Mouse (Mus musculus) embryonic stem cell, embryonic (primary cell): ENCODE results near the gene Celf5.

ENCODE experiments used
- CTCF ChIA-PET, 4 experiments: fragments of 300-600 bp in 2 of 4; fragments of 350-600 bp in 2 of 4; sonication (Branson Sonifier 250); formaldehyde crosslinking; loops; one replicate each; lab custom pipeline; 2022; ENCODE audit warnings: inconsistent platforms in 2 of 4; lab: Charles Lee
- POLR2A ChIA-PET, 4 experiments: fragments of 300-600 bp in 2 of 4; fragments of 350-600 bp in 2 of 4; sonication (Branson Sonifier 250); formaldehyde crosslinking; loops; one replicate each; lab custom pipeline; 2022; ENCODE audit warnings: antibody characterized with exemption in 4 of 4, inconsistent platforms in 1 of 4; lab: Charles Lee

Celf5 gene

DNA sequence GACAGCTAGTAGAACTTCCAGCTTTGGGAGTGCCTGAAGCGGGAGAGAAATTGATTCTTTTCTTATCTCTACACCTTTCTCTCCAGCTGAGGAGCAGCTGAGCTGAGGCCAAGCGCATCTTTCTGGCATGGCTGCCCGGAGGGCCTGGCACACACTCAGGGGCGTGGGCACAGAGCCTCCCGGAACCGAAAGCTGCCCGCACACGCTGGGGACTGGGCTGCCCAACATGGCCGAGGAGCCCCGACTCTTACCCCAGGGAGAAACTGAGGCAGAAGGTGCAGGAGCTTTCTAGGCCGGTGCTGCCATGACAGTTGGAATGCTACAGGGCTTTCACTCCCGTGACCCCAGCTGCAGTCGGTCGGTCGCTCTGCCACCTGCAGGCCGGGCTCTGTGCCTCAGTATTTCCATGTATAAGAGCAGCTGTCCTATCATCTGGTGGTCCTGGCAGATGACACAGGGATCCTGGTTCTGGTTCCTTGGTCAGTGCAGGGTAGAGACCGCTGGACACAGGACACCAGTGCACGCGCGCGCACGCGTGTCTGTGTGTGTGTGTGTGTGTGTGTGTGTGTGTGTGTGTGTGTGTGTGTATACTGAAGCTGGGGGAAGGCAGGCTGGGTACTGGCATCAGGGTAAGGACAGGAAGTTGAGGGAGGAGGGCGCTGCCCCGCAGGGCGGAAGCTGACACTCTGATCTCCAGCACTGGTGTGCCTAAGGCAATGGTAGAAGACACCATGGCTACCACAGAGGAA, 48.8 kb downstream of the Celf5 start:
- CTCF ChIA-PET: interaction anchor here in 3 of 4 experiments (0.6 to 3.5 kb wide), 24 partner anchors 10 to 589 kb away, joined by 3 to 19 read pairs (median 4); partner anchors contain the start of genes Celf5 (in 1 of the 3), Pip5k1c (in 1 of the 3) and Smim24 (in 1 of the 3)

GRCm38 (mm10) chr10:81432868-81433262, 49.6 kb downstream of the Celf5 start:
- CTCF ChIA-PET: interaction anchor here in 3 of 4 experiments (0.6 to 3.5 kb wide), 21 partner anchors 9 to 588 kb away, joined by 3 to 19 read pairs (median 4); partner anchors contain the start of genes Celf5 (in 1 of the 3), Hmg20b (in 1 of the 3) and Pip5k1c (in 1 of the 3)
- POLR2A ChIA-PET: interaction anchor here (0.9 to 6.8 kb wide), 31 partner anchors 10 to 257 kb away, joined by 3 to 75 read pairs (median 5); partner anchors contain the start of genes Fzr1 (in 2 of the 4), Dohh (in 1 of the 4), Eef2 (in 1 of the 4) and Gm48551 (in 1 of the 4)

More for the DNA sequence above, 48.8 kb downstream of the Celf5 start:
- POLR2A ChIA-PET: interaction anchor here (0.7 to 6.8 kb wide), 34 partner anchors 11 to 396 kb away, joined by 3 to 75 read pairs (median 4); partner anchors contain the start of genes Fzr1 (in 2 of the 4), Celf5 (in 1 of the 4), Dohh (in 1 of the 4) and Eef2 (in 1 of the 4)

- CTCF ChIA-PET: interaction anchor here in 3 of 4 experiments (0.7 to 3.5 kb wide), 19 partner anchors 9 to 1613 kb away, joined by 3 to 19 read pairs (median 4); partner anchors contain the start of genes Celf5 (in 1 of the 3), Hmg20b (in 1 of the 3) and Pip5k1c (in 1 of the 3)
- POLR2A ChIA-PET: interaction anchor here in 3 of 4 experiments (0.7 to 6.8 kb wide), 26 partner anchors 9 to 1255 kb away, joined by 3 to 75 read pairs (median 5); partner anchors contain the start of genes Fzr1 (in 2 of the 3), Dohh (in 1 of the 3), Eef2 (in 1 of the 3) and Gm48551 (in 1 of the 3)
Observed at GRCm38 (mm10) chr10:81432169-81432867, 50.2 kb downstream of the Celf5 start.

DNA sequence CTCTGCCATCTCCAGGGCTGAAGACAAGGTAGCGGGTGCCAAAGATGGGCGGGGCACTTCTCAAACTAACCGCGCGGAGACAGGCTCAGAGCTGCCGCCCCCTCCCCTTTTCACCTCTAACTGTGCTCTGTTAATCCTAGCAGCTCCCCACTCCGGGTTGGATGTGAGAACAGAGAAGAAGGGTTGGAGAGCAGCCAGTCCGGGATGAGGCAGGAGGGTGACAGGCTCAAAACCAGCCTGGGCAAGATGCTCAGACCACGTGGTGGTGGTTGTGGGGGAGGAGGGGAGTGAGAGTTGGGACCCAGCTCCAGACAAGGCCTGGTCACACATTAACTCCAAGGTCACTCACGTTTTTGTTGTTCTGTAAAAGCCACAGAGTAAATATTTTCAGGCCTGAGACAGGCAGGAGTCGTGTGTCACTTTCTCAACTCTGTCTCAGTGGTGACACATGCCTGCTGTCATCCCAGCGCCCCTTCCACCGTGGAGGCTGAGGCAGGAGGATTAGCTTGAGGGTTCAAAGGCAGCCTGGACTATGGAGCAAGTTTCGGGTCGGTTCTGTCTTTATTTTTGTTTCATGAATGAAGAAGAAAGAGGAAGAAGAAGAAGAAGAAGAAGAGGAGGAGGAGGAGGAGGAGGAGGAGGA, 50.9 kb downstream of the Celf5 start:
- POLR2A ChIA-PET: interaction anchor here in 3 of 4 experiments (0.7 to 6.8 kb wide), 20 partner anchors 9 to 1254 kb away, joined by 3 to 75 read pairs (median 4); partner anchors contain the start of genes Dohh (in 1 of the 3), Gm48551 (in 1 of the 3), Ncln (in 1 of the 3) and Pip5k1c (in 1 of the 3)
- CTCF ChIA-PET: interaction anchor here in 3 of 4 experiments (0.6 to 3.5 kb wide), 9 partner anchors 9 to 1613 kb away, joined by 3 to 19 read pairs (median 4); partner anchors contain the start of genes Celf5 (in 1 of the 3), Pip5k1c (in 1 of the 3) and Smim24 (in 1 of the 3)

DNA sequence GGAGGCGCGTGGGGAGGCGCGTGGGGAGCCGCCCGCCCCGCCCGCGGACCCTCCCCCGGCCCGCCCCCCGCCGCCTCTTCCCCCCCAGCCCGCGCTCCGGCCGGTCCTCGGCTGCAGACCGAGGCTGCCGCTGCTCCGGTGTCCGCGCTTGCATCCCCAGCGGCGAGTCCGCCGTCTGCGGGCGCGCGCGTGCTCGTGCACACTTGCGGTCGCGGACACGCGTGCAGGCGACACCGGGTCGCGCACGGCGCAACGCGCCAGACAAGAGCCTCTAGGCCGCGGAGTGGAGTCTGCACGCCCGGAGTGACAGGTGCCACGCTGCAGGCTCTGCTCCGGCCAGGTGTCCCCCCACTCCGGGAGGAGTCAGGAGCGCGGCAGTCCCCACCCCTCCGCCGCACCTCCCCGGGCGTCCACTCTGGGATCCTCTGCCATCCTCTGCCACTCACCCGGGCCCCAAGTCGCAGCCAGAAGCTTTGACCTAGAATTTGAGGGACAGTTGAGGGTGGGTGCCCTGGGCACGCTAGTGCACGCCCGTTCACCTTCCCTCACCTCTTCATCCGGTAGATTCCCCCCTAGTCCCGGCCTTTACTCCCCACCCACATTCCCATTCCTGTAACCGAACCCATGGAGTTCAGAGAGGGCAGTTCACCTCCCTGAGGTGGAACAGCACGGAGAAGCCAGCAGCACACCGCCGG, 51.5 kb downstream of the Celf5 start:
- ChIA-PET POLR2A (interaction anchor here in 3 of 4 experiments (0.8 to 6.8 kb wide), 21 partner anchors 13 to 195 kb away, joined by 3 to 75 read pairs (median 6); partner anchors contain the start of genes Fzr1 (in 2 of the 3), Cactin (in 1 of the 3), Dohh (in 1 of the 3) and Gm48551 (in 1 of the 3)), CTCF (interaction anchor here in 2 of 4 experiments (0.9 to 3.5 kb wide), 8 partner anchors 9 to 190 kb away, joined by 3 to 19 read pairs (median 6); partner anchors contain the start of gene Pip5k1c (in 1 of the 2))

DNA sequence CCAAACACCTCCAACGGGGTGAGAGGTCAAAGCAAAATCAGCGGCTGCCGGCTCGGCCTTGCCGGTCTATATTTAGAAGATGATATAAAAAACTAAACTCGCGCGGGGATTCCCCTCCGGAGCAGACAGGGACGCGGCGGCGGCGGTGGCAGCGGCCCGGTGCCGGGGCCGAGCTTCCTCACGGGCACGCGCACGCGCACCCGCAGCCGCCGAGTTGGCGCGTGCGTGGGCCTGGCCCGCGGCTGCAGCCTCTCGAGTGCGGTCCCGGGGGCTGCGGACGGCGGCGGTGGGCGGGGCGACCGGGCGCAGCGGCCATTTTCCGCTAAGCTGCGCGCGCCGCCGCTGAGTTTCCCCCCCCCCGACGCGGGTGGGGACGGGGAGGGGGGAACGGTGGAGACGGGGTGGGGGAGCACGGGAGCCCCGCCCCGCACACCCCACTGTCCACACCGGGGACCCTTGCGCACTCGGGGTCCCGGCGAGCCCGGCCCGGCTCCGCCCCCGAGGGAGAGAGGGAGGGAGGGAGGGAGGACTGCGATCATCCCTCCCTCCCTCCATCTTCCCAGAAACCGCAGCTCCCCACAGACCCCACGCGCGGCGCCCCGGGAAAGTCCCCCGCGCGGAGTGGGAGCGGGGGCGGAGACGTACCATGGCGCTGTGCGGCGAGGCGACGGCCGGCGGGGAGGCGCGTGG, 52.2 kb downstream of the Celf5 start:
- ChIA-PET POLR2A (interaction anchor here in 3 of 4 experiments (0.6 to 6.8 kb wide), 38 partner anchors 9 to 501 kb away, joined by 3 to 75 read pairs (median 5); partner anchors contain the start of genes Fzr1 (in 3 of the 3), Cactin (in 2 of the 3), Dohh (in 2 of the 3) and Gadd45b (in 2 of the 3)), CTCF (interaction anchor here in 2 of 4 experiments (0.5 to 3.4 kb wide), 18 partner anchors 11 to 189 kb away, joined by 3 to 19 read pairs (median 6); partner anchors contain the start of genes Pip5k1c (in 2 of the 2), Celf5 (in 1 of the 2) and Fzr1 (in 1 of the 2))

DNA sequence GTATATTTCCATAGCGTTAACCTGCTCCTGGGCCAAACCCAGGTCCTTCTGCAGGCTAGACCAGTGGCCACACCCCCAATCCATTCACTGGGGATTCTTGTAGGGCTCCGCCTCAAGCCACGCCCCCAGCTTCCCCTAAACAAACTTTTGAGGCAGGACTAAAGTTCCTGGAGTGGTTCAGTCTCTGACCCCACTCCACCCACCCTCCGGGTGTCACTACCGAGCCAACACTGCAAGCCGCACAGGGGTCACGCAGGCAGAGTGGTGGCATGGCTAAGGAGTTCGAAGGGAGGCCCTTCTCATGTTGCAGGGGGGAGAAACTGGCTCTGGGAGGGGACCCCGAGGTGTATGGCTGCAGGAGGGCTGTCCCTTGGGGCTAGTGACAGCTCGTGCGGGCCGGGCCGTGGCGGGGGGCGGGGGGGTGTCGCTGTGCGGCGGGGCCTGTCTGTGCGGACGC, 52.9 kb downstream of the Celf5 start:
- ChIA-PET CTCF (interaction anchor here (0.5 to 2.1 kb wide), 31 partner anchors 11 to 199 kb away, joined by 3 to 19 read pairs (median 4); partner anchors contain the start of genes Pip5k1c (in 2 of the 4), Atcay (in 1 of the 4), Celf5 (in 1 of the 4) and Dohh (in 1 of the 4)), POLR2A (interaction anchor here in 3 of 4 experiments (0.6 to 6.8 kb wide), 59 partner anchors 10 to 588 kb away, joined by 3 to 75 read pairs (median 4); partner anchors contain the start of genes Cactin (in 3 of the 3), Fzr1 (in 3 of the 3), Dohh (in 2 of the 3) and Gadd45b (in 2 of the 3))

DNA sequence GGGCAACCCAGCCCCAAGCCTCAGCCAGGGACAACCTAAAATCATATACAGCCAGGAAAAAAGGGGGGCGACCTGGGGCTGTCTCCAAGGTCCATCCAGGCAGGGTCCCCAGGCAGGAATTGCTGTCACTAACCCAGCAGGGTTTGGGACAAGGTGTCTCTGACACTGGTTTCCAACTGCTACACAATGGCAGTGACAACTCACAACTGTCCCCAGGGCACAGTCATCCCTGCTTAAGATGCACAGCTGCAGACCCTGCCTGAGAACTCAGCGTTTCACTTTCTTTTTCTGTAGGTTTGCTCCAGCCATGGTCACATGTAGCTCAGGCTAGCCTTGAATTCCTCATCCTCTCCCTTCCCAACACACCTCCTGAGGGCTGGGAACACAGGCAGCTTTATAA, 53.4 kb downstream of the Celf5 start:
- ChIA-PET POLR2A (interaction anchor here in 3 of 4 experiments (0.6 to 6.8 kb wide), 56 partner anchors 10 to 589 kb away, joined by 3 to 75 read pairs (median 4); partner anchors contain the start of genes Cactin (in 3 of the 3), Fzr1 (in 3 of the 3), Dohh (in 2 of the 3) and Gadd45b (in 2 of the 3)), CTCF (interaction anchor here (0.6 to 2.1 kb wide), 28 partner anchors 10 to 198 kb away, joined by 3 to 19 read pairs (median 4); partner anchors contain the start of genes Pip5k1c (in 2 of the 4), Atcay (in 1 of the 4), Celf5 (in 1 of the 4) and Dohh (in 1 of the 4))

DNA sequence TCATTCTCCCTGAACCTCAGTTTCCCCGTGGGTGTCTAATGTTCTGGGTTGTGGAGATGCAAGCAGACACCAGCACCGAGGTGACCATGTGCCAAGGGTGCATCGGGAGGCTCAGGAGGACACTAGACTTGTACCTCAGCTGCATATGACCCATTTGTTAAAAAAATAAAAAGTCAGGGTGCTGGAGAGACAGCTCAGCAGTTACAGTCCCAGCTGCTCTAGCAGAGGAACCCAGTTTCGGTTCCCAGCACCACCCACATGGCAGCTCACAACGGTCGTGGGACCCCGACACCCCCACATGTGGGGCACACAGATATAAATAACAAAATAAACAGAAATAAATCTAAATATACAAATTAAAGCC, 54.0 kb downstream of the Celf5 start:
- ChIA-PET CTCF (interaction anchor here in 1 of 4 experiments (0.9 kb wide), 1 partner anchor 10 kb away, joined by 3 read pairs; no protein-coding TSS in a partner anchor), POLR2A (interaction anchor here in 3 of 4 experiments (1.0 to 6.8 kb wide), 5 partner anchors 10 to 108 kb away, joined by 3 to 75 read pairs (median 18); partner anchors contain the start of genes Cactin (in 1 of the 3) and Fzr1 (in 1 of the 3))

DNA sequence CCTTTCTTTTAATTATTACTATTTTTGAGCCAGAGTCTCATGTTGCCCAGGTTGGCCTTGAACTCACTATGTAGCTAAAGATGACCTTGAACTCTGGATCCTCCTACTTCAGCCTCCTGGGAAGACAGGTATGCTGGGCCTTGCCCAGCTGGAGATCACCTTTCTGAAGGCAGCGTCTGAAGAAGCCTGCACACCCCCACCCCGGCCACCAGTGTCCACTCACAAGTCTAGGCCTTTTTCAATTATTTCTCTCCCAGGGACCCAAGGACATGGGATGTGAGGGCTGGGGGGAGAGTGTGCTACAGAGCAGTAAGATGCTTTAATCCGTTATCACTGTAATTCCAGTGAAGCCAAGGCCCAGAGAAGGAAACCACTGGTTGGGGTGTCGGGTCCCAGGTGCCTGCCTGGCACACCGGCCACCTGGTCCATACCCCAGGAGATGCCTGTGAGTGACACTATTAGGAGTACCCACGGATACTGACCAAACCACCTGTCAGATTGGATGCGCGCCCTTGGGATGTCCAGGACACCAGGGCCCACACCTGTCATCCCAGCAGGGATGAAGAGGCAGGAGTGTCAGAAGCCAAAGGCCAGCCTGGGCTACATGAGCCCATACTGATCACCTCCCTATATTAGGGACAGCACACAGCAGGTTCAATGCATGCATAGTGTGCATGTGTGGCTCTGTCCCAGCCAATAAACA, 54.6 kb downstream of the Celf5 start:
- POLR2A ChIA-PET: interaction anchor here in 3 of 4 experiments (0.5 to 6.8 kb wide), 6 partner anchors 9 to 30 kb away, joined by 4 to 75 read pairs (median 7); no protein-coding TSS in a partner anchor
- CTCF ChIA-PET: interaction anchor here in 2 of 4 experiments (0.7 to 1.5 kb wide), 4 partner anchors 22 to 122 kb away, joined by 3 to 7 read pairs (median 3); no protein-coding TSS in a partner anchor

DNA sequence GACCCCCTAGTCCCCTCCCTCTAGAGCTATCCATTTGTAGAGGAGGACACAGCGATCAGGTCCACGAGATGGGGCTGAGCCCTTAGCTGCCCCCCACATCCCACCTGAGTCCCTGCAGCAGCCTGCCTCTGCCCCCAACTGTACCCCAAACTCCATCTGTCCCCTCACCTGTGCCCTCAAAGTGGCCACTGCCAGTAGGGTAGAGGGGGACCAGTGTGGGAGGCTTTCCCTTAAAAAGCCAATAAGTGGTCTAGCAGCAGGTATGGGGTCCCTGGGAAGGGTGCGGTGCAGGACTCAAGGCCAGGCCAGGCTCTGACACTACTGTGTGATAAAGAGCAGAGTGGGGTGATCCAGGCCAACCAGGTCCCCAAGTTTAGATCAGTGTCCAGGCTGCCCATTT, 55.2 kb downstream of the Celf5 start:
- ChIA-PET POLR2A (interaction anchor here in 3 of 4 experiments (0.7 to 5.2 kb wide), 7 partner anchors 8 to 144 kb away, joined by 3 to 43 read pairs (median 5); no protein-coding TSS in a partner anchor), CTCF (interaction anchor here in 3 of 4 experiments (0.7 to 1.5 kb wide), 5 partner anchors 21 to 236 kb away, joined by 3 to 7 read pairs (median 4); no protein-coding TSS in a partner anchor)

DNA sequence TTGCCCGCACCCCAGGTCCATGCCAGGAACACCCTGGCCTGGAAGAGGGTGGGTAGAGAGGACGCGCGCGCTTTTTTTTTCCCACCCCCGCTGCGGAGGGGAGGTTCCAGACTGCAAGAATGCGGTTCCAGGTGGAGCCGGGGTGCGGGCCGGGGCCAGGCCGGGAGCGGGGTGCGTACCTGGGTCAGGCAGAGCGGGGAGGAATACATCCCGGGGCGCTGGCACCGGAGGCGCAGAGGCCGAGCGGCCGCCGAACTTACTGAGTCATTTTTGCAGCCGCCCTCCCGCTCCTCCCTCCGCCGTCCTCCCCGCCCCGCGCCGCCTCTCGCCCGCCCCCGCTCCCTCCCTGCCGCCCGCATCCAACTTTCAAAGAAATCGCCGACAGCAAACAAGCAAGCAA, 55.6 kb downstream of the Celf5 start:
- ChIA-PET POLR2A (interaction anchor here in 3 of 4 experiments (0.7 to 5.2 kb wide), 8 partner anchors 8 to 144 kb away, joined by 3 to 43 read pairs (median 5); no protein-coding TSS in a partner anchor), CTCF (interaction anchor here (0.6 to 1.5 kb wide), 6 partner anchors 21 to 236 kb away, joined by 3 to 7 read pairs (median 4); no protein-coding TSS in a partner anchor)

DNA sequence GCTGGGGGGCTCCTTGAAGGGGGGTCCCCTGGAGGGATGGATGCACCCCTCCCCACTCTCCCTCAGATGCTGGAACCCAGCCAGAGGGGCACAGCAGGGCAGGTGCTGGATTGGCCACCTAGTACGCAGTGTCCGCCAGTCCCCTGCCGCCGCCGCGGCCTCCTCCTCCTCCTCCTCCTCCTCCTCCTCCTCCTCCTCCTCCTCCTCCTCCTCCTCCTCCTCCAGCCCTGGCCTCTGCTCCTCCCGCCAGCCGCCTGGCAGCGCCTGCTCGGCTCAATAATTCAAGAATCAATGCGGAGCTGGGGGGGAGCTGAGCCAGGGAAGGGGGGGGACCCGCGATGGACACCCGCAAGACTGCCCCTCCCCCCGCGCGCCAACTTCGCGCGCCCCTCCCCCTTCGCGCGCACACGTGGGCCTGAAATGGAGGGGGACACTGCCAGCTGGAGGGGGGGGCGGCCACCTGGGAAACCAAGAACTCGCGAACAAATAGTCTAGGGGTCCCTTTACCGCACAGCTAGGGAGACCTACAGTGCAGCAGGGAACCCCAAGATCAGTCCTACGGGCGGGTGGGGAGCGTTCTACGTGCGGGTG, 56.3 kb downstream of the Celf5 start:
- ChIA-PET CTCF (interaction anchor here (0.5 to 1.5 kb wide), 5 partner anchors 13 to 347 kb away, joined by 3 to 4 read pairs (median 3); no protein-coding TSS in a partner anchor), POLR2A (interaction anchor here in 3 of 4 experiments (0.6 to 5.2 kb wide), 10 partner anchors 8 to 349 kb away, joined by 3 to 43 read pairs (median 5); partner anchors contain the start of genes Gm48551 (in 1 of the 3) and Smim24 (in 1 of the 3))
